Mouse (Mus musculus) urinary bladder, postnatal 25 days (tissue): ENCODE measurements at regions not wholly inside any gene's neighbourhood (a gene's known extent, or its start where the extent isn't known, plus 50 kb on each side); places are given as distances from the start of the nearest gene placed in this dataset.
A peak's percentile ranks its signal among the peaks of the same experiment; 100 is the strongest.

Source experiments
- DNase-seq: peaks from one replicate; pipeline ENCODE4 v3.0.0; 2022; ENCODE audit warnings: low spot score

GRCm38 (mm10) chr1:152313480-152313879 is 73.0 kb downstream of the Tsen15 start:
- DNase-seq, result no peak

GRCm38 (mm10) chr1:152305461-152305860 is 81.0 kb downstream of the Tsen15 start:
- no peak for DNase-seq

GRCm38 (mm10) chr1:152304487-152305130 is 81.9 kb downstream of the Tsen15 start:
- no peak for DNase-seq

- no peak for DNase-seq
These were observed 85.1 kb downstream of the Tsen15 start for GRCm38 (mm10) chr1:152301355-152301754.

GRCm38 (mm10) chr1:152292196-152292736 is 94.2 kb downstream of the Tsen15 start:
- DNase-seq, result no peak

GRCm38 (mm10) chr1:152290768-152291167 is 95.7 kb downstream of the Tsen15 start:
- peak; percentile 75 for DNase-seq

GRCm38 (mm10) chr1:152287566-152288490 is 98.7 kb downstream of the Tsen15 start:
- DNase-seq, result no peak

- no peak for DNase-seq
These were observed 99.8 kb downstream of the Tsen15 start for GRCm38 (mm10) chr1:152286677-152287076.

GRCm38 (mm10) chr1:152282106-152282505 is 104.4 kb downstream of the Tsen15 start:
- no peak for DNase-seq

- no peak for DNase-seq
These were observed 105.3 kb downstream of the Tsen15 start for GRCm38 (mm10) chr1:152281201-152281600.

- DNase-seq, result no peak
These were observed 106.5 kb downstream of the Tsen15 start for GRCm38 (mm10) chr1:152280014-152280413.

GRCm38 (mm10) chr1:152275011-152275410 is 111.5 kb downstream of the Tsen15 start:
- DNase-seq, result no peak

- no peak for DNase-seq
These were observed 113.1 kb downstream of the Tsen15 start for GRCm38 (mm10) chr1:152273430-152273829.

GRCm38 (mm10) chr1:152269936-152270702 is 116.4 kb downstream of the Tsen15 start:
- no peak for DNase-seq

GRCm38 (mm10) chr1:152266390-152266789 is 120.1 kb downstream of the Tsen15 start:
- no peak for DNase-seq

GRCm38 (mm10) chr1:152264981-152265380 is 121.5 kb downstream of the Tsen15 start:
- no peak for DNase-seq

GRCm38 (mm10) chr1:152261472-152261871 is 125.0 kb downstream of the Tsen15 start:
- no peak for DNase-seq

GRCm38 (mm10) chr1:152260950-152261349 is 125.5 kb downstream of the Tsen15 start:
- no peak for DNase-seq

- DNase-seq, result no peak
These were observed 128.2 kb downstream of the Tsen15 start for GRCm38 (mm10) chr1:152258258-152258657.

- no peak for DNase-seq
These were observed 132.6 kb downstream of the Tsen15 start for GRCm38 (mm10) chr1:152253906-152254305.

- no peak for DNase-seq
These were observed 133.0 kb downstream of the Tsen15 start for GRCm38 (mm10) chr1:152253486-152253885.

GRCm38 (mm10) chr1:152252658-152253267 is 133.7 kb downstream of the Tsen15 start:
- DNase-seq, result no peak
